Mouse (Mus musculus) ovary, adult 18-20 months (tissue): ENCODE results near the gene Krtap5-2.
"Not testable (repeated sequence)": the region's sequence is repeated elsewhere in the genome, so short reads cannot be mapped to it uniquely, and the experiment has no call there.

Experiments
- DNase-seq: peaks from one replicate; pipeline ENCODE4 v3.0.0; 2022; ENCODE audit warnings: low spot score, mixed read lengths

Gene Krtap5-2

DNA sequence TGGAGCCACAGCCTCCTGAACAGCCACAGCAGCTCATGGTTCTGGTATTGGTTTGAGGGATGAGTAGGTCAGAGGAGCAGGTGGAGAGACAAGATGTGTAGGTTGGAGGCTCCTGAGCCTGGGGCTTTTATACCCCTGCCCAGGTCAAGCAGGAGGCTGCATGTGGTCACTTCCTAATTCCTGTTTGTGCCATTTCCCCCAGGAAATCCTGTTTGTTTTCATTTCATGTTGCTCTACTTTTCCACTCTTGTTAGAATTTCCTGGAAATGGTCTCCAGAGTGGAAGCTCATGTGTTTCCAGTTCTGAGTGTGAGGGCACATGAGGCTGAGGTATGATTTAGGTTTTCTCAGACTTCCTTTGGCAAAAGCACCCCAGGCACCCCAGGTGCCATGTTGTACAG lies at the start of gene Krtap5-2:
Krtap5-2 (minus strand) TSS at position 101 of the 400 bp plus-strand sequence.
- not testable (repeated sequence) for DNase-seq

DNA sequence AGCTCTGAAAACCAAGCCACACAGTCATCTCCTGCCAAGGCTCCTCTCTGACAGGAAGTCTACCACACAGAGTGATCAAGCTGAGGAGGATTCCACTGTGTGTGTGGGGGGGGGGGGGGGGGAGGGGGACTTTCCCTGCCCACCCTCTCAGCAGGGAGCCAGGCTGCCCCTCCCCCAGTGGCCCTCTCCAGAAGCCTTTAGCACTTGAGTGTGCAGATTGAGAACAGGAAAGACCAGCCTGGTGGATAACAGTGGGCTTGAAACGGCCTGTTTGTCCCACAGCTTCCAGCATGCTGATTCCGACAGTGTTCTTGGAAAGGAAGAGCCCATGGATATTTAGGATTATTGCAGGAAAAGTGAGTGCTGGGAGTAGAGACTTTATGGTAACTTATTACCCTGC lies 48.7 kb upstream of the Krtap5-2 start:
- no peak for DNase-seq

DNA sequence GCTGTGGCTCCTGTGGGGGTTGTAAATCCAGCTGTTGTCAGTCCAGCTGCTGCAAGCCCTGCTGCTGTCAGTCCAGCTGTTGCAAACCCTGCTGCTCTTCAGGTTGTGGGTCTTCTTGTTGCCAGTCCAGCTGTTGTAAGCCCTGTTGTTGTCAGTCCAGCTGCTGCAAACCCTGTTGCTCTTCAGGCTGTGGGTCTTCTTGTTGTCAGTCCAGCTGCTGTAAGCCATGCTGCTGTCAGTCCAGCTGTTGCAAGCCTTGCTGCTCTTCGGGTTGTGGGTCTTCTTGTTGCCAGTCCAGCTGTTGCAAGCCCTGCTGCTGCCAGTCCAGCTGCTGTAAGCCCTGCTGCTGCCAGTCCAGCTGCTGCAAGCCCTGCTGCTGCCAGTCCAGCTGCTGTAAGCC lies 36.3 kb upstream of the Krtap5-2 start:
- DNase-seq, result not testable (repeated sequence)

DNA sequence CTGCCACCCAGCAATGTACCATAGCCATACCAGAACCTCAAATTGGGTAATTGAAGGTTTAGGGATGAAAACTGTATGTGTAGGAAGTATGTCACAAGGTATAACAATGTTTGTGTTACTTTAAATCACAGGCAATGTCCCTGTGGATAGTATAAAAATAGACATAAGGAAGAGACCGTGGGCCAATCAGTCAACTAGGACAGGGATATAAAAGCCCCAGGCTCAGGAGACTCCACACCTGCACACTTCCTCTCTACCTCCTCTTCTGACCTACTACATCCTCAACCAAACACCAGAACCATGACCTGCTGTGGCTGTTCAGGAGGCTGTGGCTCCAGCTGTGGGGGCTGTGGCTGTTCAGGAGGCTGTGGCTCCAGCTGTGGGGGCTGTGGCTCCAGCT lies 35.8 kb upstream of the Krtap5-2 start, which contains the start of gene Gm7579:
Gm7579 (plus strand) TSS at position 301 of the 400 bp plus-strand sequence.
- DNase-seq, result no peak

DNA sequence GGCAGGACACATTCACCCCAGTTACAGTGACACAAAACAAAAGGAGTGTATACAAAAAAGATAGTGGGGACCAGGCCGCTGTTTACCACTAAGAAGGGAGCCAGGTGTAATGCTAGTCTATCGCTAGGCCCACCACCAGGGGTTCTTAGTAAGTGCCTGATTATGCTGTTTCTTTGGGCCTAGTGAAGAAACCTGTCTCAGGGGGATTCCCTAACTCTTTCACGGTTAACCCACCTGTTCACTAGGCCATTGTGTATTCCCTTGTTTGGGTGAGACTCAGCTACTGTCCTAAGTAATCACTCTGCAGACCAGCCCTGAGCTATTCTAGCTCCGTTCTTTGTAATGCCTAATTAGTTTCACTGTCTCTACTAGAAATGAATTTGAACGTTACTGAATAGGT lies 31.1 kb upstream of the Krtap5-2 start:
- not testable (repeated sequence) for DNase-seq

DNA sequence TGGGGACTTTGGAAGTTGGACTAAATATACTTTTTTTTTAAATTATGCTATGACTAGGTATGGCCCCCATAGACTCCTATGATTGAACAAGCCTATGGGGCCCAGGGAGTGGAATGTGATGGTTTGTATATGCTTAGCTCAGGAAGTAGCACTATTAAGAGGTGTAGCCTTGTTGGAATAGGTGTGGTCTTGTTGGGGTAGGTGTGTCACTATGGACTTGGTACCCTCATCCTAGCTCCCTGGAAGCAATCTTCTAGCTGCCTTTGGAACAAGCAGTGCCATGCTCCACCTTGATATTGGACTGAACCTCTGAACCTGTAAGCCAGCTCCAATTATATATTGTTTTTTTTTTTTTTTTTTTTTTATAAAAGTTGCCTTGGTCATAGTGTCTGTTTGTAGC lies 29.7 kb upstream of the Krtap5-2 start:
- DNase-seq, result no peak

DNA sequence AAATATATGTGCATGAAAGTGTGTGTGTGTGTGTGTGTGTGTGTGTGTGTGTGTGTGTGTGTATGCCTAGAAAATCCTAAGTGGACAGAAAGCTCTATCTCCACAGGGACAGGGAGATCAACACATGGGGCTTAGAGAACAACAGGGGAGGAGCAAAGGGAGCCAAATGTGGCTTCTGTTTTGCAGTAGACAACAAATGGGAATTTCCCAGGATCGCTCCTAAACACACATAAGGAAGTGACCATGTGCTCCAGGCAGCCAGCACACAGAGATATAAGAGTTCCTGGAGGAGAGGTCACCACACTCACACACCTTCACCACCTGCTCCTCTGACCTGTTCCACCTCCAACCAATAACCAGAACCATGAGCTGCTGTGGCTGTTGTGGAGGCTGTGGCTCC lies 25.3 kb upstream of the Krtap5-2 start, which contains the start of gene Krtap5-3:
Krtap5-3 (plus strand) TSS at position 301 of the 400 bp plus-strand sequence.
- DNase-seq, result no peak

DNA sequence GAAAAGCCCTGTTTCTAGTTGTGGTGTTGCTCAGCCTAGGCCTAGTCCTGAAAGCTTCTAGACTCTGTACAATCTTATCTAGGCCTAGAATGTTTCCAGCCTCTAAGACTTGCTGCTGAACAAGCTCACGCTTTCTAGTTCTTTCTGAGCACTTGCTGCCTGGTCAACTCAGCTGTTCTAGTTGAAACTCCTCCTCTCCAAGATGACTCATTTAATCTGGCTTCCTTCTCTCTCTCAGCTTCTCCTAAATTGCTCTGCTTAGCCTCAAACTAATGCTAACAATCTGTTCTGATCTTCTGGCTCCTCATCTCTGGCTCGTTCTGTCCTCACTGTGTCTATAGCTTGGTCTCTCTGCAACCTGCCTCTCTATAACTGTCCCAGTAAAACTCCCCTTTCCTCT lies 22.9 kb upstream of the Krtap5-2 start:
- DNase-seq, result no peak

DNA sequence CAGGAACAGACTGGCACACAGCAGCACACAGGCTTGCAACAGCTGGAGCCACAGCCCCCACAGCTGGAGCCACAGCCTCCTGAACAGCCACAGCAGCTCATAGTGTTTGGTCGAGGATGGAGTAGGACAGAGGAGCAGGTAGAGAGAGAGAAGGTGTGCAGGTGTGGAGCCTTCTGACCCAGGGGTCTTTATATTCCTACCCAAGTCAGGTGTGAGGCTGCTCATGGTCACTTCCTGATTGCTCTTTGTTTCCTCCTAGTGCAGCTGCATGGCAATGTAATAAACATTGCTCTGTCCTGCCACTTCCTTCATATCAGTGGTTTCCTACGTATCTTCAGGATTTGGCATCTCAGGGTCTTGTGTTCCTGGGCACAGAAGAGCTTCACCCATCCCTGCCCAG lies 14.5 kb upstream of the Krtap5-2 start, which contains the start of gene Gm10153:
Gm10153 (minus strand) TSS at position 101 of the 400 bp plus-strand sequence.
- no peak for DNase-seq

DNA sequence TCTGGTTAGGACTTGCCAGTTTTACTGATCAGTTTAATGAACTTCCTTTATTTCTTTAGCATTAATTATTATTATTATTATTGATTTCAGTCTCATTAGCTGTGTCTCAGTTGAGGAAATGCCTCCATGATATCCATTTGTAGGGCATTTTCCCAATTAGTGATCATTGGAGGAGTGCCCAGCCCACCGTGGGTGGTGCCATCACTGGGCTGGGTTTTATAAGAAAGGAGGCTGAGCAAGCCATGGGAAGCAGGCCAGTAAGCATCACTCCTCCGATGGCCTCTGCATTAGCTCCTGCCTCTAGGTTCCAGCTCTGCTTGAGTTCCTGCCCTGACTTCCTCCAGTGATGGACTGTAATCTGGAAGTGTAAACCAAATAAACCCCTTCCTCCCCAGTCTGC lies 12.4 kb upstream of the Krtap5-2 start:
- no peak for DNase-seq

DNA sequence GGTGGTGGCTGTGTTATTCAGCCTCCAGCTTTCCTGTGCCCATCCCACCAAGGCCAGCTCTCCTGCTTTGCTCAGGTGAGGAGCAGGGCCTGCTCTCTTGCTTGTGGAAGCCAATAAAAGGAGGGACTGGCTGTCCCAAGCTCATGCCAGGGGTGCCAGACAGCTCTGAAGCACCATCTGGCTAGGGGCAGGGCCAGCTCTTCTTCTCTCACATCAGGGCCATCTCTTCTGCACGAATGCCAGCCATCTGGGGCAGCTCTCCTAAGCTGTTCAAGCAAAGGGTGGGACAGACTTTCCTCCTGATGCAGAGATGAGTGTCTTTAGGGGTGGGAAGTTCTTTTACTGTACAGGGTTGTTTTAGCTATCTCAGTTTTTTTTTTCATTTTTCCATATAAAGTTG lies 5.2 kb upstream of the Krtap5-2 start:
- no peak for DNase-seq

DNA sequence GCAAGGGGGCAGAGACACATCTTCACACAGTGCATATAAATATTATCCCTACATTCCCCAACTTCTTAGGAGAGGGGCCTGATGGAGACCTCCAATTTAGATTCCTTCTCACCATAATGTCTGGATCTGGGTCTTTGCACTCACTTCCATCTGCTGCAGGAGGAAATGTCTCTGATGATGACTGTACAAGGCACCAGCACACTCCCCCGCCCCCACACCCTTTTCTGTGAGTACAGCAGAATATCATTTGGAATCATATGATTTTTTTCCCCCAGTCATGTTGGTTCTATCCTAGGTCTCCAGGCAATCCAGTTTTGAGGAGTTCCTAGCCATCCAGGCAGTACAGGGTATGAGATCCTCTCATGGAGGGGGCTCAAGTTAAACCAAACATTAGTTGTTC lies 2.9 kb upstream of the Krtap5-2 start:
- no peak for DNase-seq

DNA sequence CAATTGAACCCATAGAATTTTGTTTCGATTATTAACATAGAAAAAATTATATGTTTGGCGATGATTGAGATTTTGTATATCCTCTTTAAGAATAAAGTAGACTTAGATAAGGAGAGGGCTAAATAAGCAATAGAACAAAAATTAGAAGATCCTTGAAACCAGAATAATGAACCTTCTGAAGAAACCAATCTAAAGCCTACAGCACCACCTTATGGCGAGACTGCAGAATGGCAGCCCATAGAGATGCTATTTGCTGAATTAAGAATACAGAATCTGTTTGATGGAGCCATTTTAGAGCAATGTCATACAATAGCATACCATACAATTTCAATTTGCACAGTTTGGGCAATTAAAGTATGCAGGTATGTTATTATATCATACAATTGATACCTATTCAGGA lies 6.0 kb downstream of the Krtap5-2 start:
- no peak for DNase-seq

DNA sequence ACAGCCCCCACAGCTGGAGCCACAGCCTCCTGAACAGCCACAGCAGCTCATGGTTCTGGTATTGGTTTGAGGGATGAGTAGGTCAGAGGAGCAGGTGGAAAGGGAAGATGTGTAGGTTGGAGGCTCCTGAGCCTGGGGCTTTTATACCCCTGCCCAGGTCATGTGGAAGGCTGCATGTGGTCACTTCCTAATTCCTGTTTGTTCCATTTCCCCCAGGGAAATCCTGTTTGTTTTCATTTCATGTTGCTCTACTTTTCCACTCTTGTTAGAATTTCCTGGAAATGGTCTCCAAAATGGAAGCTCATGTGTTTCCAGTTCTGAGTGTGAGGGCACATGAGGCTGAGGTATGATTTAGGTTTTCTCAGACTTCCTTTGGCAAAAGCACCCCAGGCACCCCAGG lies 10.2 kb downstream of the Krtap5-2 start, which contains the start of gene Gm4553:
Gm4553 (minus strand) TSS at position 101 of the 400 bp plus-strand sequence.
- not testable (repeated sequence) for DNase-seq

DNA sequence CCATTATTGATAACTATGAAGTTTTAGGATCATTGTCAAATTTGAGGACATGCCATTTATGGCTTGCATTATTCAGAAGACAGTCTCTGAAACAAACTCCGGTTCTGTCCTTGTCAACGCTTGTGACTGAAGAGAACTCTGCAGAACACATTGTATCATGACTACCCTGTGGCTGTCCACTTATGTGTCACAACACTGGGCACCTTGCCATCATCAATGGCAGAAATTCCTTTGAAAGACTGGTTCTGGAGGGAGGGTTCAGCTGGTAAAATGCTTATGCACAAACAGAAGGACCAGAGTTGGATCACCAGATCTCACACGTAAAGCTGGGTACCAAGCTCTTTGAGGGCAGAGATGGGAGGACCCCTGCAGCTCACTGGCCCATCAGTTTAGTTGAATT lies 16.4 kb downstream of the Krtap5-2 start:
- DNase-seq, result no peak

DNA sequence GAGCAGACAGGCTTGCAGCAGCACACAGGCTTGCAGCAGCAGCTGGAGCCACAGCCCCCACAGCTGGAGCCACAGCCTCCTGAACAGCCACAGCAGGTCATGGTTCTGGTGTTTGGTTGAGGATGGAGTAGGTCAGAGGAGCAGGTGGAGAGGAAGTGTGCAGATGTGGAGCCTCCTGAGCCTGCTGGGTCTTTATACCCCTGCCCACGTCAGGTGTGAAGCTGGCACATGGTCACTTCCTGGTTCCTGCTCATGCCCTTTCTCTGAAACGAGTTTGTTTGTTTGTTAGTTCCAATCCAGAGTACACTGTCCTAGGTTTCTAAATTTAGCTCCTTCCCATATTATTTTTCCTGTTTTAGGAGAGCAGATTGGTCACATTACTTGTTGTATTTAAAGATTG lies 18.8 kb downstream of the Krtap5-2 start, which contains the start of gene Gm29735:
Gm29735 (minus strand) TSS at position 101 of the 400 bp plus-strand sequence.
- not testable (repeated sequence) for DNase-seq

DNA sequence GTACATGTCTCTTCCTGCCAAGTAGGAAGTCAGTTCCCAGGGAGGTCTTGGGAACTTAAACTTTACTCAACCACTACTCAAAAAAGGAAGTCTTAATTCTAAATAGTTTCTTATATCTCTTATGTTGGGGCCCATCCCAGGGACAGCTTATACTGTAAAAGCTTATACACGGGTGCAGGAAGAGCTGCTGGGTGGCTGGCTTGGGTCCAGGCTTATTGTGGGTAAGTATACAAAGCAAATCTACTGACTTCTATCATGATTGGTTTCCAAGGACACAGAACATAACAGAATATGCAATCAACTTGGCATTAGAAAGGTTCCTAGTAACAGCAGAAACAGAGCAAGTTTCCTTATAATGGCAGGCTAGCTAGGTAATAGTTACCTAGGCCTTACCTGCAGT lies 20.5 kb downstream of the Krtap5-2 start:
- DNase-seq, result no peak

DNA sequence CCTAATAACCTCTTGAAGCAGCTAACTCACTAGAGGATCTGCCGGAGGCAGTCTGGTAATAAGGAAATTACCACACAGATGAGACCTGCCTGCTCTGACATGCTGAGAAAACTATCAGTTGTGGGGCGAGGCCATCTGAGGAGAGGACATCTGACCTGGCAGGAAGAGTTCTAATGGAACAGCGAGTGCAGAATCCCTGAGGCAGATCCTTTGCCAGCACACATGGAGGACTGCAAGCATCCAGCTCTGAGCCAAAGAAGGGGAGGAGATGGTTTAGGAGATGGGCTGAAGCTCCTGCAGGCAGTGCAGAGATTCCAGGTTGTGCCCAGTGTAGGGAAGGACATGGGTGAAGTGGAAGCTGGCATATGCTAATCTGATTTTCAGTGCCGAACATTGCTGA lies 23.6 kb downstream of the Krtap5-2 start:
- DNase-seq, result no peak

DNA sequence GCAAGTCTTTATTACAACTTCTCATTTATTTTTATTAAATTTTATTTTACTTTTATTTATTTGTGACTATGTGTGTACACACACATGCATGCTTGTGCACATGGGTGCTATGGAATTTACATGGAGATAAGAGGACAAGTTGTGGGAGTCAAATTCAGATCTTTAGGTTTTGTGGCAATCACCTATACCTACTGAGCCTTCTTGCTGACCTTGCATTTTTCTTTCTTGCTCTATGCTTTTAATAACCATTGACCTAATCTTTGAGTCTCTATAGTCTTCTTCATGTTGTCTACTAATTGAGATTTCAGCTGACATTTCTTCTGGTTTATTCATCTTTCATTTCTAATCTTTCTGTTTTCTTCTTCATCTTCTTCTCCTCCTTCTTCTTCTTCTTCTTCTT lies 27.2 kb downstream of the Krtap5-2 start:
- no peak for DNase-seq

DNA sequence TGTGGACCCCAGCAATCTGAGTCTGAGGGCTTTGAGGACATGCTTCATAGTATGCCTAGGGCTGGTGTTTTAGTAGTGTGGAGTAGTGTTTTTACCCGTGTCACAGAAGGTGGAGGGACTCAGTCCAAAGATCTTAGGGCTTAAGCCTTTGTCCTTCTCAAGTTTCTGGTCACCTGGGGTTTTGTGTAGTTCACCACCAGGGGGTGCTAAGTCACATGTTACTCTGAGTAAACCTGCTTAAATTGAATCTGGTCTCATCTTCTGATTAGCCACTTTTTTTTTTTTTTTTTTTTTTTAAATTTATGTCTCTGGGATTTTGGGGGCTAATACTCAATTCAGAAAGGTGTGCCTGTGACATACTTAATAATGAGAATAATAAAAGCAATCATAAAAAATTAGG lies 29.8 kb downstream of the Krtap5-2 start:
- DNase-seq, result peak; percentile 5

DNA sequence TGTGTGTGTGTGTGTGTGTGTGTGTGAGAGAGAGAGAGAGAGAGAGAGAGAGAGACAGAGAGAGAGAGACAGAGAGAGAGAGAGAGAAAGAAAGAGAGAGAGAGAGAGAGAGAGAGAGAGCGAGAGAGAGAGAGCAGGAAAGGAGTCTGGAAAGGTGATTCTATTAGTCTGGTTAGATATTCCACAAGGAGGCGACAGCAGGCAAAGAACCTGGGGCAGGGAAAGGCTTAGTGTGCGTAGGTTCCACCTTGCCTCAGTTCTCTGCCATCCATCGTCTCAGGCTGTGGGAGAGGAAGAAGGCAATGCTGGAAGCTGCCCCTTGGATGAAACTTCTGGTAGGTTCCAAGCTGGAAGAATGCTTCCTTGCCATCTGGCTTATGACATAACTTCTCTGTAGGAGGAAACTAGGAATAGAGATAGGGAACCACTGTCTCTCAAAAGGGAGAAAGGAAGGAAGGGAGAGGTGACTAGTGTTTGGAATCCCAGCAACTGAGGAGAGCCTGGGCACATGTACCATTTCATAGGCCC lies 30.3 kb downstream of the Krtap5-2 start:
- DNase-seq, result no peak

DNA sequence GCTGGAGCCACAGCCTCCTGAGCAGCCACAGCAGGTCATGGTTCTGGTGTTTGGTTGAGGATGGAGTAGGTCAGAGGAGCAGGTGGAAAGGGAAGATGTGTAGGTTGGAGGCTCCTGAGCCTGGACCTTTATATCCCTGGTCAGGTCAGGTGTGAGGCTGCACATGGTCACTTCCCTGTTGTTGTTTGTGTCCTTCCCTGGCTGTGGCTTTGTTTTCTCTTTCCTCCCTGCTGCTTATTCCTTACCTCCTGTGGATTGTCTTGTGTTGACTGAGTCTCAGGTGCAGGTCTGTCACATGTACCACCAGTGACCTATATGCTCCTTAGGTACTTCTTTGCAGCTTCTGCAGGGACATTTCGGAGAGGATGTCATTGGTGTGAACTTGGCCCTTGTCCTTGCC lies 31.3 kb downstream of the Krtap5-2 start, which contains the start of gene Gm45337:
Gm45337 (minus strand) TSS at position 101 of the 400 bp plus-strand sequence.
- DNase-seq, result no peak

DNA sequence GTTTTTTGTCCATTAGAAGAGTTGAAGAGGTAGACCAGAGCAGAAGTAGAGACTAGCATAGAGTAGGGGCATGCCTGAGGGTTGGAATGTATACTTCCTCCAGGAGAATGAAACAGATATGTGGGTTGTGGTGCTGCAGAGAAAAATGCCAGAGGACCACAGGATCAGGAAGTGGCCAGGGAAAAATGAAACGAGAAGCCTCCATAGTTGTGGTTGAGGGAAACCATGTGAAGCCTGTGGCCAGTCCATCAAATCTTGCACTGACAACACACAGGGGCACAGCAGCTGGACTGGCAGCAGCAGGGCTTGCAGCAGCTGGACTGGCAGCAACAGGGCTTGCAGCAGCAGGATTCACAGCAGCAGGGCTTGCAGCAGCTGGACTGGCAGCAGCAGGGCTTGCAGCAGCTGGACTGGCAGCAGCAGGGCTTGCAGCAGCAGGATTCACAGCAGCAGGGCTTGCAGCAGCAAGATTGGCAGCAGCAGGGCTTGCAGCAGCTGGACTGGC lies 32.2 kb downstream of the Krtap5-2 start:
- not testable (repeated sequence) for DNase-seq

DNA sequence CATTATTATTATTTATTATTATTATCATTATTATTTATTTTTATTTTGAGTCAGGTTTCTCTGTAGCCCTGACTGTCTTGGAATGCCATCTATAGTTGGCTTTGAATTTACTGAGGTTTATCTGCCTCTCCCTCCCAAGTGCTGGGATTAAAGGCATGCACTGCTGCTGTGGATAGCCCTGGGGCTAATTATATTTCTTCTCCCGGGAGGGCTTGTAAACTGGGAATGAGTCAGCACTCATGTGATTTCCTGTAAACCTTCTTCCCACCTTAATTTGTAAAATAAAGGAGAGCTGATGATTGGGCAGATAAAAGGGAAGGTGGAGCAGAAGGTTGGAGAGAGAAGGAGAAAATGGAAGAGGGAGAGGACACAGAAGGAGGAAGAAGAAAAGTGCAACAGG lies 35.1 kb downstream of the Krtap5-2 start:
- DNase-seq, result no peak
